Mouse (Mus musculus) right cerebral cortex, postnatal 14 days (tissue): ENCODE results near the gene Clpsl2.
A peak's percentile ranks its signal among the peaks of the same experiment; 100 is the strongest.

Source experiments
- DNase-seq: peaks from one replicate; pipeline ENCODE4 v3.0.0; 2022

Clpsl2 gene

GRCm38 (mm10) chr17:28549111-28549510, at the start of gene Clpsl2:
Gene Clpsl2 (plus strand): TSS chr17:28549411.
- DNase-seq = no peak

- DNase-seq = no peak
Measured at GRCm38 (mm10) chr17:28500465-28500864, 48.7 kb upstream of the Clpsl2 start.

GRCm38 (mm10) chr17:28502196-28502821, 46.9 kb upstream of the Clpsl2 start:
- no peak for DNase-seq

GRCm38 (mm10) chr17:28504182-28504581, 45.0 kb upstream of the Clpsl2 start:
- DNase-seq = no peak

GRCm38 (mm10) chr17:28505591-28505990, 43.6 kb upstream of the Clpsl2 start:
- DNase-seq = no peak

GRCm38 (mm10) chr17:28506895-28507294, 42.3 kb upstream of the Clpsl2 start:
- no peak for DNase-seq

- DNase-seq = no peak
Measured at GRCm38 (mm10) chr17:28507496-28507895, 41.7 kb upstream of the Clpsl2 start.

- DNase-seq = no peak
Measured at GRCm38 (mm10) chr17:28510445-28511342, 38.5 kb upstream of the Clpsl2 start.

GRCm38 (mm10) chr17:28511616-28512541, 37.3 kb upstream of the Clpsl2 start:
- DNase-seq = no peak

- DNase-seq = no peak
Measured at GRCm38 (mm10) chr17:28512696-28513095, 36.5 kb upstream of the Clpsl2 start.

- DNase-seq = no peak
Measured at GRCm38 (mm10) chr17:28513337-28513736, 35.9 kb upstream of the Clpsl2 start.

GRCm38 (mm10) chr17:28513844-28514243, 35.4 kb upstream of the Clpsl2 start:
- DNase-seq = no peak

- DNase-seq = no peak
Measured at GRCm38 (mm10) chr17:28514555-28514954, 34.7 kb upstream of the Clpsl2 start.

- no peak for DNase-seq
Measured at GRCm38 (mm10) chr17:28515431-28516341, 33.5 kb upstream of the Clpsl2 start.

GRCm38 (mm10) chr17:28516881-28517280, 32.3 kb upstream of the Clpsl2 start:
- no peak for DNase-seq

- DNase-seq = peak; percentile 29
Measured at GRCm38 (mm10) chr17:28517441-28517955, 31.7 kb upstream of the Clpsl2 start, which contains the start of gene Fkbp5. Gene Fkbp5 (minus strand): TSS chr17:28517527.

- DNase-seq = peak; percentile 82
Measured at GRCm38 (mm10) chr17:28517956-28518614, 31.1 kb upstream of the Clpsl2 start.

- DNase-seq = no peak
Measured at GRCm38 (mm10) chr17:28518615-28519071, 30.6 kb upstream of the Clpsl2 start.

GRCm38 (mm10) chr17:28519827-28520226, 29.4 kb upstream of the Clpsl2 start:
- no peak for DNase-seq

- DNase-seq = no peak
Measured at GRCm38 (mm10) chr17:28520561-28520960, 28.6 kb upstream of the Clpsl2 start.
